Mouse (Mus musculus) myocyte (in vitro differentiated cells): Measurements from ENCODE around the gene Rsad2.

Experiments used
- POLR2AphosphoS2 ChIP-seq: IDR thresholded peaks from one replicate; pipeline ENCODE4 v1.6.1; 2011; ENCODE audit warnings: low read depth, control low read depth; ENCODE audit not compliant: insufficient read length
- TCF12 ChIP-seq: IDR thresholded peaks from one replicate; pipeline ENCODE4 v1.6.1; 2011; ENCODE audit warnings: mild to moderate bottlenecking, control low read depth; ENCODE audit not compliant: poor library complexity, insufficient read depth, severe bottlenecking

GRCm38 (mm10) chr12:26469098-26470041, 13.1 kb upstream of the Rsad2 start, which contains the start of gene Cmpk2:
- TF ChIP-seq TCF12 (no peak), POLR2AphosphoS2 (no peak)
